Mouse (Mus musculus) erythroblast, embryonic 14.5 days (primary cell): Measurements from ENCODE around the gene Kmt2d.

Source experiments
- GATA1 ChIP-seq: IDR thresholded peaks from 2 replicates; pipeline ENCODE4 v1.6.1; 2012; ENCODE audit warnings: low read length, inconsistent platforms, mixed read lengths
- TAL1 ChIP-seq: IDR thresholded peaks from 3 replicates; pipeline ENCODE4 v1.6.1; 2012; ENCODE audit warnings: low read length, inconsistent platforms, mixed read lengths

- no peak for TF ChIP-seq TAL1
- no peak for TF ChIP-seq GATA1
Observed at GRCm38 (mm10) chr15:98893036-98893435, 22.0 kb upstream of the Kmt2d start.
